Mouse (Mus musculus): ENCODE results near the gene Bend4. TPM values are rescaled to one million over a fixed set of nuclear protein-coding genes. Genes with fewer than 3 reads are reported as not detected.
A peak's percentile ranks its signal among the peaks of the same experiment; 100 is the strongest.

The Bend4 gene
- polyA plus RNA-seq, 1 experiment from 2014 or later: 13.7 TPM

DNA sequence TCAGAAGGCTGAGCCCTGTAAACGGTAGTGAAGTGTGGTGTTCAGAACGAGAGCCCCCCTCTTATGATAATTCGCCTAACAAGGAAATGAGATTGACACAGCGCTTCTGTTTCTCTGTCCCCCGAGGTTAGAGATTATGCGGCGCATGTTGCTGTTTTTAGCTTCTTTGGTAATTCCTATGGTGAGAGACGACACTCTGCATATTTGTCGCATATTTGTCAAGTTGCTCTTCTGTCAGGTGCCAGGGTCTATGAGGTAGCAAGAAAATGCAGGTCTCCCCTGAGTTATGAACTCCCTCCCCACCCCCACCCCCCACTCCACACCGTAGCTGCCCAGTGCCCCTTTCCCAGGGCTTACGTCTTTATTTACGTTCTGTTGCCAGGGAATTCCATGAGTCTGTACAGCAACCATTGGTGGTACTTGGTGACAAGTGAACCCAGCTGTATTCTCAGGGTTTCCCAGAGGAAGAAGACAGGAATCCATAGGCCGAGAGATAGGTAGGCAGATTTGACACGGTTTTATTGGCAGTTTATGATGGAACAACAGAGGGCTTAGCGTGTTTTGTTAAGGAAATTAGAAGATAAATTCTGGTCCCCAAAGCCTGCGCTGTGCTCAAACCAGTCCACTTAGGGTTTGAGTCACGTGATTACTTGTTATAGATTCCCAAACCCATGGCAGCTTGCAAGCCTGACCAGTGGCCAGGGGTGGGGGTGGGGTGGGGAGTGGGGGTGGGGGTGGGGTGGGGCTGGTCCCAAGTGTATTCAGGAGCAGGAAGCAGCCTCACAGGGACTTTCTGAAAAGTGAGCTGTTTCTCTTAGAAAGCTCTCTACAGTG lies 16.3 kb upstream of the Bend4 start:
- no peaks in the 10 kb centered on the region for H3K27me3 ChIP-seq (replicated peaks)
- no peak overlapping the region for H3K9ac ChIP-seq
- no peak overlapping the region for H3K4me3 ChIP-seq
- H3K36me3 ChIP-seq (replicated peaks): no peaks in the 10 kb centered on the region
- no peak overlapping the region for H3K27ac ChIP-seq
- no peaks in the 10 kb centered on the region for H3K9me3 ChIP-seq
- ATAC-seq (replicated peaks): peak; percentile 78
- peaks cover 13% of the 10 kb centered on the region; the same call in 1 of the 2 replicates for H3K4me1 ChIP-seq
- H3K4me2 ChIP-seq: peak overlapping the region; percentile 40
- WGBS: 8% methylated on average over 17 of the region's 17 CpGs

DNA sequence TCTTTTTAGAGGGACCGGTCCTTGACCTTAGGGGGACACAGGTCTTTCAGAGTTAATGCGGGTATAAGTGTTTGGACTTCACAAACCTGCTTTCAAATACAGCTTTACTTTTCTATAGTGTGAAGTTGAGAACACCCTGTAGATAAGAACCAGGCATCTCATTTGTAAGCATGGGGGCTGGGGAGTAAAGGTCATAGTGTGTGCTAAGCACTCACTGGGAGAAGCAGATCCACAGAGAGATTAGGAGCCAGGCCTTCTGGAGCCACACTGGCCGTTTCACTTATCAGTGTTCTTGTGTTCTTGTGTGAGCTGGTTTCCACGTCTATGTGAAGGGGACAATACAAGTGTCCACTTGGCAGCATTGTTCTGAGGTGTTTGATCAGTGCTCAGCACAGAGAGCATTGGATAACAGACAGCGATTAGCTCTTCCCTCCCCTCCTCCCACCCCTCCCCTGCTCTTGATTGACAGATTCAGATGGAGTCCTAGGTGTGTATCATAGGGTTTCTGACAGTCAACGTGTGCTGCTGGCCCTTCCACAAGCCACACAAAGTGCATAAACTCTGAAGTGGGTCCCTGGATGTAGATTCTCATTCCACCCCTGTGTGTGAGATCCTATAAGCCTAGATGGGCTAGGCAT lies 14.8 kb upstream of the Bend4 start:
- H3K4me2 ChIP-seq: no peak overlapping the region
- H3K9ac ChIP-seq: no peak overlapping the region
- no peaks in the 10 kb centered on the region for H3K36me3 ChIP-seq (replicated peaks)
- H3K27ac ChIP-seq: no peak overlapping the region
- ATAC-seq (replicated peaks): peak; percentile 8; the same call in 1 of the 2 replicates
- no peak overlapping the region for H3K4me3 ChIP-seq
- 41% methylated on average over 6 of the region's 6 CpGs for WGBS
- peaks cover 13% of the 10 kb centered on the region; the same call in 1 of the 2 replicates for H3K4me1 ChIP-seq
- H3K27me3 ChIP-seq (replicated peaks): no peaks in the 10 kb centered on the region
- no peaks in the 10 kb centered on the region for H3K9me3 ChIP-seq

DNA sequence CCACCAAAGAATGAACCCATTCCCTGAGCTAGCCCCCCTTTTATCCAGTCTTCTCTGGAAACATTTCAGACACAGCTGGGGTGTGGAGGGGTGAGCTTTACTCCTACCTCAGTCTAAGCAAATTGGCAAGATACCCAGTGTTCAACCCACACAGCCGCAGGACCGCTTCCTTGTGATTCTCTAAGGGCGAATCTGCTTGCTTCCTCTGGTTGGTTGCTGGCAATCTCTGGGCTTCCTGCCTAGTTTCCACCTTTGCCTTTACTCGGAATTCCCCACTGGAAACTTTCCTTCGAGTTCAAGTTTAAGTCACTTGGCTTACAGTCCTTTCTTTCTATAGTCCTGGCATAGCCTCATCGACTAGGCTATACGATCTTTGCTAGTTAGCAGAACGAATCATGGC lies 12.5 kb upstream of the Bend4 start:
- no peak overlapping the region for H3K4me3 ChIP-seq
- H3K27me3 ChIP-seq (replicated peaks): no peaks in the 10 kb centered on the region
- H3K27ac ChIP-seq: no peak overlapping the region
- no peak overlapping the region for H3K9ac ChIP-seq
- no peak overlapping the region for H3K4me2 ChIP-seq
- 91% methylated on average over 8 of the region's 8 CpGs for WGBS
- peaks cover 13% of the 10 kb centered on the region; the same call in 1 of the 2 replicates for H3K4me1 ChIP-seq
- no peaks in the 10 kb centered on the region for H3K36me3 ChIP-seq (replicated peaks)
- ATAC-seq (replicated peaks): no peak
- no peaks in the 10 kb centered on the region for H3K9me3 ChIP-seq

DNA sequence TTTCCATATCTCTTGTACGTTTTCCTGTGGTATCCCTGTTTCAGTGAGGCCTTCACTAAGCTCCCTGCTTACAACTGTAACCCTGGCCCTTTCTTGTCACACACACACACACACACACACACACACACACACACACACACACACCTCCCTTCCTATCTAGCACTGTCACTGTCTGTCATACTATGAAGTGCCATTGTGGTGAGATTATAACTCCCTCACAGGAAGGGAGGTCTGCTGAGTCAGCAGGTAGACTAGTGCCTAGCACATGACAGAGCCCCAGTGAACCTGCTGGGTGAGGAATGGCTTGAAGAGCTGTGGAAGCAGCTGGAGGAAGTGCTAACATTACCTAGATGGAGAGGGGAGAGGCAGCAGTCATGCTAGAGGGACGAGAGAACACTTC lies 9.3 kb upstream of the Bend4 start:
- Histone ChIP-seq H3K4me2 (no peak overlapping the region), H3K9ac (no peak overlapping the region), H3K9me3 (no peaks in the 10 kb centered on the region), H3K36me3 (replicated peaks) (no peaks in the 10 kb centered on the region), H3K4me3 (no peak overlapping the region), H3K4me1 (no peaks in the 10 kb centered on the region), H3K27ac (no peak overlapping the region), H3K27me3 (replicated peaks) (no peaks in the 10 kb centered on the region)
- ATAC-seq (replicated peaks): 0 out of 2 replicates have a peak, but pooled peaks have one; percentile 11
- WGBS: 47% methylated on average over 2 of the region's 2 CpGs

DNA sequence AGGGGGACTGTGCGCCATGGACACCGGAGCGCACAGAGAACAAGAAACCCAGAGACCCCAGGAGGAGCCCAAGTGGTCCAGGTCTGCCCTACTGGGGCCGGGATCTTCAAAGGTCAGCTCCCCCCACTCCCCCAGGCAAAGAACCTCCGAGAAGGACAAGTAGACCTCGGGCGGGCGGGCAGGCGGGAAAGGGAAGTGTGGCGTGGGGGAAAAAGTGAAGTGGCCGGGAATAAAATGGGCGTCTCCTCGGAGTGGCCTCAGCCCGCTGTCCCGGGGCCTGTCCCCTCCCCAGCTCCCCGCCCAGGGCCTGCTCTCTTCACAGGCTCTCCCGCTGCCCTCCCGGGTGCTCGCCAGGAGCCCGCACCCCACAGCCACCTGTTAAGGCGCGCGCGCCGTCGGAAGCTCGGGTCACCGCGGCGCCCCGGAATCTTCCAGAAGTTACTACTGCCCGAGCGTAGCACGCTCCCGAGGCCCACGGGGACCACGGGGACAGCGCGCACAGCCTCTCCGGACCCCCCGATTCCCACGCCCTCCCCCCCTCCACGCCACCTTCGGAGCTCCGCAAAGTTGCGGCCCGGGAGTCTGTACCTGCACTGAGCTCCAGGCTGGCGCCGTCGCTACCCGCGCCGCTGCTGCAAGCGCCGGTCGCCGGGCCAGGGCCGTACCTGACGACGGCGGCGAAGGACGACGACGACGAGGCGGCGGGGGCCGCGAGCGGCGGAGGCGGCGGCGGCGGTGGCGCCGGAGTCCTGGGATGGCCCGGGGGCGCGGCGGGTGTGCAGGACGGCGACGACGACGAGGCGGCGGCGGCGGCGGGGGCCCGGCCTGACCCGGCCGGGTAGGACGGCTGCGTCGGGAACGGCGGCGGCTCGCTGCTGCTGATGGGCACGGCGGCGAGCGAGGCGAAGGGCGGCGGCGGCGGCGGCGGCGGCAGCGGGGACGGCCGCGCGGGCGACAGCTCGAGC lies 1.4 kb downstream of the Bend4 start:
- H3K9ac ChIP-seq: peak overlapping the region; percentile 80
- H3K27me3 ChIP-seq (replicated peaks): peaks cover 5% of the 10 kb centered on the region; the same call in 1 of the 2 replicates
- ATAC-seq (replicated peaks): peak; percentile 71
- peaks cover 34% of the 10 kb centered on the region for H3K4me1 ChIP-seq
- peak overlapping the region; percentile 83 for H3K4me3 ChIP-seq
- WGBS: 2% methylated on average over 104 of the region's 121 CpGs
- peak overlapping the region; percentile 84 for H3K27ac ChIP-seq
- no peaks in the 10 kb centered on the region for H3K9me3 ChIP-seq
- H3K36me3 ChIP-seq (replicated peaks): no peaks in the 10 kb centered on the region
- H3K4me2 ChIP-seq: peak overlapping the region; percentile 82

DNA sequence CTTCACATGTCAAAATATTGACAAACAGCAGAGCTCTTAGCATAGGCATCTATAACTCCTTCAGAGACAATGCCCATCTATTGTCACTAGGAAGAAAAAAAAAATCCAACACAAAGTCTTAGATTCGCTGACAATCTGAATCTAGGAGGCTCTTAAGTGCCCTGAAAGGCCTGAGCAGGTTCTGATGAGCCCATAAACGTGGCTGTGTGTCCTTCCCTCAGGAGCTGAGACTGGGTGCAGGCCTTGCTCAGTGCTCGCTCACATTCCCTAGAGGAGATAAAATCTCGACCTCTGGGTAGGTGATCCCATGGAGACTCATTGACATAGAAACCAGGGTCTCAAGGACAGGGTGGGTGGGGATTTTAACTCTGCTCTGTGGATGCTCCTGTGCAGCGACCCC lies 2.1 kb downstream of the Bend4 start:
- H3K4me3 ChIP-seq: peak overlapping the region; percentile 83
- no peak overlapping the region for H3K27ac ChIP-seq
- H3K9ac ChIP-seq: no peak overlapping the region
- H3K4me2 ChIP-seq: peak overlapping the region; percentile 82
- no peak for ATAC-seq (replicated peaks)
- H3K36me3 ChIP-seq (replicated peaks): no peaks in the 10 kb centered on the region
- peaks cover 34% of the 10 kb centered on the region for H3K4me1 ChIP-seq
- H3K9me3 ChIP-seq: no peaks in the 10 kb centered on the region
- WGBS: 26% methylated on average over 5 of the region's 5 CpGs
- peaks cover 5% of the 10 kb centered on the region; the same call in 1 of the 2 replicates for H3K27me3 ChIP-seq (replicated peaks)

DNA sequence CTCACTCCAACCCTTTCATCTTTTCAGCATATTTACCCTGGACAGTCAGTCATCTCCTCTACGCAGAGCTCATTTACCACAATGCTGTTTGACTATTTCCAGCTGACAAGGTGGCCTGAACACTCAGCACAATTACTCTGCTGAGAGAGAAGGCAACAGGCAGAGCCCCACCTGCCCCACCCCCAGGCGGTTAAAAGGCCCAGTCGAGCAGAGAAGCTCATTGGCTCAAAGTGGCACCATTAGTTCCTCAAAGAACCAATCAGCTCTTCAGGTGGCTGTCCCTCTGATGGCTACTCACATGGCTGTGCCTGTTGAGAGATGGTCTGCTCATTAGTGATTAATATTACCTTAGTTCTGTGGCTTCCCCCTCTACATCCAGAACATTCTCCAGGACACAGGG lies 3.5 kb downstream of the Bend4 start:
- Histone ChIP-seq H3K9ac (no peak overlapping the region), H3K9me3 (no peaks in the 10 kb centered on the region), H3K4me3 (no peak overlapping the region), H3K4me2 (peak overlapping the region; percentile 82; the same call in 1 of the 2 replicates), H3K36me3 (replicated peaks) (no peaks in the 10 kb centered on the region), H3K27me3 (replicated peaks) (no peaks in the 10 kb centered on the region; the same call in 1 of the 2 replicates), H3K27ac (0 out of 2 replicates have a peak overlapping the region, but pooled peaks have one; percentile 1), H3K4me1 (peaks cover 34% of the 10 kb centered on the region)
- 31% methylated on average over 3 of the region's 3 CpGs for WGBS
- no peak for ATAC-seq (replicated peaks)

DNA sequence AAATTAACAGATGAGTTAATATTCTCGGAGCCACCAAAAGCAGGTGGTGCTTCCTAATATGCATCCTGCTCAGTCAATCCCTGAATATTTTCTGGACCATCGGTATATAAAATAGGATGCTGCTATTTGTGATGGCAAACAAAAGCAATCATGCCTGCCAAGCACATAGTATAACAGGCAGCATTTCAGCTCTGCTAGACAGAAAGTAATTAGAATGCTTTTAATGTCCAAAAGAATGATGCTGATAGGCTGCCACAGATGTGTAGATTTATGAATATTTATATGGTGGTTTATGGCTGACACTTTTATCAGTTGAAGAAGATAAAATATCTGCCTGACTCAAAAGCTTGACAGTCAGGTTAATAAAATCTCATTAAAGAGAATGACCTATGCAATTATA lies 4.1 kb downstream of the Bend4 start:
- Histone ChIP-seq H3K9ac (no peak overlapping the region), H3K4me2 (peak overlapping the region; percentile 31; the same call in 1 of the 2 replicates), H3K9me3 (no peaks in the 10 kb centered on the region), H3K27me3 (replicated peaks) (no peaks in the 10 kb centered on the region; the same call in 1 of the 2 replicates), H3K4me1 (peaks cover 34% of the 10 kb centered on the region), H3K4me3 (no peak overlapping the region), H3K27ac (peak overlapping the region; percentile 66), H3K36me3 (replicated peaks) (no peaks in the 10 kb centered on the region)
- 42% methylated on average over 2 of the region's 2 CpGs for WGBS
- no peak for ATAC-seq (replicated peaks)

DNA sequence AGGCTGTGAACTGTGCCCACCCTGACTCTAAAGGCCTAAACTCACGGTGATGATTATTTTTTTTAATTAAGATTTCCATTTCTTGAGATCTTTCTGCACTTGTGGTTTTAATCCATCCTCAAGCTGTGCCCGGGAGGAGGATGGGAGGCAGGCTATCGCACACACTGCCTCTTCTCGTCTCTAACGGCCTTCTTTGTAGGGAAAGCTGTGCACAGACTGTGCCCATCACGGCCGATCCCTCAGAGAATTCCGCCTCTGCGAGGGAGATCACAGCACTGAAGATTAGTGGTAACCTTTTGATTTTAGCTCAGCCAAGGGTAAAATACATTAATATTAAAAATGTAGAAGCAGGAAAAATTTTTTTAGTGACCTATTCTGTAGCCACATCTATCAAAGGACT lies 4.8 kb downstream of the Bend4 start:
- H3K4me1 ChIP-seq: peaks cover 34% of the 10 kb centered on the region
- 0 out of 2 replicates have a peak overlapping the region, but pooled peaks have one; percentile 2 for H3K4me3 ChIP-seq
- H3K9me3 ChIP-seq: no peaks in the 10 kb centered on the region
- no peaks in the 10 kb centered on the region for H3K36me3 ChIP-seq (replicated peaks)
- no peak for ATAC-seq (replicated peaks)
- no peak overlapping the region for H3K9ac ChIP-seq
- H3K27me3 ChIP-seq (replicated peaks): no peaks in the 10 kb centered on the region; the same call in 1 of the 2 replicates
- peak overlapping the region; percentile 66 for H3K27ac ChIP-seq
- 18% methylated on average over 9 of the region's 9 CpGs for WGBS
- peak overlapping the region; percentile 31 for H3K4me2 ChIP-seq

DNA sequence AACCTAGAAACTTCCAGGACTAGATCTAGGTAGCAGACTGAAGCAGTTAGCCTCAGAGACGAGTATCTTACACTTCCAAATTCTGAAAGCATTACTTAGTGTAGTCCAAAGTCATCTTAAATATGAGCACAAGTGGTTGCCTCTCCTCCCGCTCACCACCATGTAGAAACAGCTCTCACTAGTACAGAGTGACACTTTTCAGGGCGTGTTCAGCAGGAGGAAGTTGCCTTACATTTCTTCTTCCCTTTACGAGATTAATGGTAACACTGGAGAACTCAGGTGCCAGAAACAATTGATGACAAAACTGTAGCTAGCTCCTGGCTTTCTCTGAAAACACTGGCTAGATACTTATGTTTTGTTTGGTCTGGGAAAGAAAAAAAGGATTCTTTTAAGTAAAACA lies 8.7 kb downstream of the Bend4 start:
- Histone ChIP-seq H3K9me3 (no peaks in the 10 kb centered on the region), H3K27ac (no peak overlapping the region), H3K36me3 (replicated peaks) (0 out of 2 replicates have a peak, but pooled peaks cover 5% of the 10 kb centered on the region), H3K4me3 (no peak overlapping the region), H3K9ac (no peak overlapping the region), H3K27me3 (replicated peaks) (no peaks in the 10 kb centered on the region), H3K4me1 (peaks cover 10% of the 10 kb centered on the region), H3K4me2 (no peak overlapping the region)
- ATAC-seq (replicated peaks): no peak
- whole genome bisulfite sequencing: 88% methylated on average over 4 of the region's 4 CpGs

DNA sequence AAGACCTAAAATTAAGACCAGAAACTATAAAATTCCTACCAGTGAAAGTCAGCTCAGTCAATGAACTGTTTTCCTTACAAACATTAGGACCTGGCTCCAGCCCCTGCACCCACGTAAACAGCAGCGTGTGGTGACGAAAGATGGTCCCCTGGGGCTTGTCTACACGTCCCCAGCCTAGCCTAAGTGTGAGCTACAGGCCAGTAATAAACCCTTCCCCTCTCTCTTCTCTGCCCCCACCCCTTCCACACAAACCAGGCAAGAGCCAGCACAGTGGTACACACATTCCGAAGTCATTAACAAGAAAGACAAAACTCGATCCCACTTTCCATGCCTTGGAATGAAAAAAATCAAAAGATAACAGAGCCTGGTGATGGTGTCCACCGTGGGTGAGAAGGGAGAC lies 16.6 kb downstream of the Bend4 start:
- no peaks in the 10 kb centered on the region for H3K36me3 ChIP-seq (replicated peaks)
- ATAC-seq (replicated peaks): no peak
- H3K4me2 ChIP-seq: no peak overlapping the region
- no peak overlapping the region for H3K4me3 ChIP-seq
- H3K9me3 ChIP-seq: no peaks in the 10 kb centered on the region
- no peak overlapping the region for H3K27ac ChIP-seq
- H3K4me1 ChIP-seq: no peaks in the 10 kb centered on the region
- 89% methylated on average over 7 of the region's 7 CpGs for WGBS
- no peaks in the 10 kb centered on the region for H3K27me3 ChIP-seq (replicated peaks)
- H3K9ac ChIP-seq: no peak overlapping the region

All from midbrain, embryonic 15.5 days (tissue).